Mouse (Mus musculus): ENCODE data around the gene Frs2.
"Not testable (repeated sequence)": the region's sequence is repeated elsewhere in the genome, so short reads cannot be mapped to it uniquely, and the experiment has no call there.

DNA sequence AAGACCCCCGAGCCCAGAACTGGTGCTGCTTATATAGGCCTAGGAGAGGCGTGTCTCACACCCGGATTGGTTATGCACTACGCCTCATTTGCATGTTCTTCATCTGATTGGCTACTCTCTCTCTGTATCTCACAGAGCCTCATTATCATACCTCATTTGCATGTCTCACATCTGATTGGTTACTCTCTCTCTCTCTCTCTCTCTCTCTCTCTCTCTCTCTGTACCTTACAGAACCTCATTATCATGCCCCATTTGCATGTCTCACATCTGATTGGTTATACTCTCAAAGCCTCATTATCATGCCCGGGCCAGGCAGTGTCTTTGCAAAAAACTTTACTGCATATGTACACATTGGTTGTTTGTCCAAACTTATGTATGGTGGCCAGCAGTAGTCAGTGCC lies 16.8 kb downstream of the Frs2 start:
- TF ChIP-seq EP300 (IDR thresholded peaks at IDR 0.05; ENCODE audit: insufficient read depth, low read depth, low read length); CTCF (IDR thresholded peaks at IDR 0.05); POLR2A (IDR thresholded peaks at IDR 0.05; ENCODE audit: insufficient read depth, low read depth, low read length): not testable (repeated sequence)

All from heart, adult 2 months (tissue).